Mouse (Mus musculus): ENCODE data around the gene Pigp. TPM values are rescaled to one million over a fixed set of nuclear protein-coding genes. Genes with fewer than 3 reads are reported as not detected.

Gene Pigp
- polyA plus RNA-seq, 1 experiment from 2014 or later = 103 TPM

- Histone ChIP-seq H3K4me2 (replicated peaks) (no peak overlapping the region), H3K27ac (no peak overlapping the region; the same call in 1 of the 2 replicates), H3K27me3 (ENCODE audit: control insufficient read depth, insufficient read depth, low read length) (peaks cover 25% of the 10 kb centered on the region), H3K4me1 (replicated peaks; ENCODE audit: control insufficient read depth, insufficient read depth, low read length) (peaks cover 25% of the 10 kb centered on the region), H3K9ac (no peak overlapping the region), H3K4me3 (replicated peaks; ENCODE audit: low read length) (no peak overlapping the region), H3K36me3 (replicated peaks; ENCODE audit: control insufficient read depth, insufficient read depth) (no peaks in the 10 kb centered on the region), H3K9me3 (ENCODE audit: control insufficient read depth, low read length) (no peaks in the 10 kb centered on the region)
- WGBS = 50% methylated on average over 5 of the region's 5 CpGs
- ATAC-seq (ENCODE audit: low FRiP score) (no peak), DNase-seq (ENCODE audit: low spot score) (no peak)
These were observed 41.2 kb downstream of the Pigp start for GRCm38 (mm10) chr16:94330429-94330828.

GRCm38 (mm10) chr16:94328881-94329867 lies 42.5 kb downstream of the Pigp start:
- ATAC-seq (ENCODE audit: low FRiP score) = no peak
- H3K9ac ChIP-seq = peak overlapping the region; percentile 47; the same call in 1 of the 2 replicates
- no peak overlapping the region for H3K4me3 ChIP-seq (replicated peaks; ENCODE audit: low read length)
- 7% methylated on average over 25 of the region's 25 CpGs for WGBS
- DNase-seq (ENCODE audit: low spot score) = no peak
- H3K36me3 ChIP-seq (replicated peaks; ENCODE audit: control insufficient read depth, insufficient read depth) = no peaks in the 10 kb centered on the region
- peaks cover 30% of the 10 kb centered on the region for H3K27me3 ChIP-seq (ENCODE audit: control insufficient read depth, insufficient read depth, low read length)
- peak overlapping the region; percentile 58 for H3K4me2 ChIP-seq (replicated peaks)
- no peak overlapping the region for H3K27ac ChIP-seq
- peaks cover 25% of the 10 kb centered on the region for H3K4me1 ChIP-seq (replicated peaks; ENCODE audit: control insufficient read depth, insufficient read depth, low read length)
- H3K9me3 ChIP-seq (ENCODE audit: control insufficient read depth, low read length) = no peaks in the 10 kb centered on the region

DNA sequence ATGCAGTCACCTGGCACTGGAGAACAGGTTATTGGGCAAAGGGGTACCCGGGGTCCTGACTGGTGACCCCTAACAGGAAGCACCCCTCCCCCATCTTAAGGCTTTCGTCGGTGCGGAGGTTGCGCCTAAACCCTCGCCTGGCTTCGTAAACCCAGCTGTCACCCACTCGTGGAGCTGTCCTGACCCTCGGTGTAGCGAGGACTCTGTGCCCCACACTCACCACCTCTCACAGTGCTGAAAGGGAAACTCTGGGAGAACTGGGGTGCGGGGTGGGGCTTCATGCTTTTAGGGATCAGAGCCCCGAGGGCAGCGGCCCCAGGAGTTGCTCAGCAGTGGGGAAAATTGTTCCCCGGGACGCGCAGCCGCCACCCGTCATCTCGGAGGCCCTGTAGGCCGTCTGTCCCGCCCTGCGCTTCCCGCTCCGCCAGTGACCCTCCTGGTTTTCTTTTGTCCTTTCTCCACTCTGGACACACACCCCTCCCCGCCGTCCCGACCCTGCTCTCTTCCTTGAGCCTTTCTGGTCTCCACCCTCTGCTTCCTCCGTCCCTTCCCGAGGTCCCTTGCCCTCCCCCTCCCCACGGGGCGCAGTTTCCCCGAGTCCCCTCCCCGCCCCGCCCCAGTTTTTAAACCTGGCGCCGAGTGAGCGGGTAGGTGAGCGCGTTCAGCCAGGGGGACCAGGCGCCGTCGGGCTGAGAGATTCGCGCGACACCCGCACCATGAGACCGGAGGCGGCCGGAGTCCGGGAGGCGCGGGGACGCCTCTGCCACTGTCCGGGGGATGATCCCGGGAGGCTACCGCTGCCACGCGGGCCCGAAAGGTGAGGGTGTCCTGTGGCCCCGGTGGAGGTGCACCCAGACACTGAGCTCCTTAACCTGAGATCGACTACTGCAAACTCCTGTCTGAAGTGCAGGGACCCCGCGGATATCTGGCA lies 43.6 kb downstream of the Pigp start, which contains the start of gene Ripply3:
TSS of gene Ripply3 (plus strand) at position 640 of the 931 bp plus-strand sequence.
- ATAC-seq (ENCODE audit: low FRiP score) = 0 out of 2 replicates have a peak, but pooled peaks have one; percentile 21
- H3K4me1 ChIP-seq (replicated peaks; ENCODE audit: control insufficient read depth, insufficient read depth, low read length) = peaks cover 25% of the 10 kb centered on the region
- peaks cover 30% of the 10 kb centered on the region for H3K27me3 ChIP-seq (ENCODE audit: control insufficient read depth, insufficient read depth, low read length)
- no peak within 1 kb of the TSS for H3K27ac ChIP-seq
- peak within 1 kb of the TSS; percentile 32 for H3K4me3 ChIP-seq (replicated peaks; ENCODE audit: low read length)
- no peak for DNase-seq (ENCODE audit: low spot score)
- peak within 1 kb of the TSS; percentile 58 for H3K4me2 ChIP-seq (replicated peaks)
- peak within 1 kb of the TSS; percentile 47 for H3K9ac ChIP-seq
- WGBS = 1% methylated on average over 63 of the region's 63 CpGs
- H3K9me3 ChIP-seq (ENCODE audit: control insufficient read depth, low read length) = no peaks in the 10 kb centered on the region
- H3K36me3 ChIP-seq (replicated peaks; ENCODE audit: control insufficient read depth, insufficient read depth) = no peaks in the 10 kb centered on the region

DNA sequence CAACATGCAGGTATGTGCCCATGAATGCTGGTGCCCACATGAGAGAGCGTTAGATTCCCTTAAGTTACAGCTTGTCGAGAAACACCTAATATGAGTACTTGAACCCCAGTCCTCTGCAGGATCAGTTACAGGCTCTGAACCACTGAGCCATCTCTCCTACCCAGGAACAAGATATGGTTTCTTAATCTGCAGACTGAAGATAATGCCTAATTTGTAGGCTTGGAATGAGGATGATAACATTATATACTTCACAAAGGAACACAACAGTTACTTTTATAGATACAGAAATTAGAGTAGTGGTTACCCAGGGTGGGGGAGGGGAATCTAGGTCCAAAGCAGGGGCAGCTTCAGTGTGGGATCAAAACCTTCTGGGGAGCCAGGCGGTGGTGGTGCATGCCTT lies 45.6 kb downstream of the Pigp start:
- H3K9ac ChIP-seq = no peak overlapping the region

DNA sequence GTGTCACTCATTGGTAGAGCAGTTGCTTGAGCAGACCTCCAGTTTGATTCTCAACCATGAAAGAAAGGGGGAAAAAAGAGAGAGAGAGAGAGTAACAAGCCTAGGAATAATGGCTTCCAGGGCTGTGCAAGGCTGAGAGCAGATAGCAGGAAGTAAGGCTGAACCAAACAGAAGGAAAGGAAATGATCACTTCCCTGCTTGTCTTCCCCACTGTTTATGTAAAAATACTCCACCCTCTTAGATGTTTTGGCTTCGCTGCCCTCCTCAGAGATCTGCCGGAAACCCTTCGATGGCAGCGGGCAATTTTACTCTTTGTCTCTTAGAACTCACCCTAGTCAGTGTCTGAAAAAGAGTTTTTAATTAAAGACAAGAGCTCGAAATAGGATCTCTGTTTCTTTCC lies 48.0 kb downstream of the Pigp start:
- no peak overlapping the region for H3K4me3 ChIP-seq (replicated peaks; ENCODE audit: low read length)
- H3K9ac ChIP-seq = no peak overlapping the region
- H3K4me2 ChIP-seq (replicated peaks) = no peak overlapping the region
- DNase-seq (ENCODE audit: low spot score) = no peak
- WGBS = 71% methylated on average over 5 of the region's 5 CpGs
- ATAC-seq (ENCODE audit: low FRiP score) = no peak
- peaks cover 25% of the 10 kb centered on the region for H3K27me3 ChIP-seq (ENCODE audit: control insufficient read depth, insufficient read depth, low read length)
- no peaks in the 10 kb centered on the region for H3K36me3 ChIP-seq (replicated peaks; ENCODE audit: control insufficient read depth, insufficient read depth)
- no peaks in the 10 kb centered on the region for H3K9me3 ChIP-seq (ENCODE audit: control insufficient read depth, low read length)
- no peak overlapping the region for H3K27ac ChIP-seq
- peaks cover 13% of the 10 kb centered on the region for H3K4me1 ChIP-seq (replicated peaks; ENCODE audit: control insufficient read depth, insufficient read depth, low read length)

More for the DNA sequence above, 45.6 kb downstream of the Pigp start:
- H3K36me3 ChIP-seq (replicated peaks; ENCODE audit: control insufficient read depth, insufficient read depth) = no peaks in the 10 kb centered on the region
- no peaks in the 10 kb centered on the region for H3K9me3 ChIP-seq (ENCODE audit: control insufficient read depth, low read length)
- no peak overlapping the region for H3K4me2 ChIP-seq (replicated peaks)
- ATAC-seq (ENCODE audit: low FRiP score) (no peak), DNase-seq (ENCODE audit: low spot score) (no peak)
- WGBS = 87% methylated on average over 3 of the region's 3 CpGs
- H3K4me1 ChIP-seq (replicated peaks; ENCODE audit: control insufficient read depth, insufficient read depth, low read length) = peaks cover 25% of the 10 kb centered on the region
- no peak overlapping the region for H3K4me3 ChIP-seq (replicated peaks; ENCODE audit: low read length)
- peaks cover 30% of the 10 kb centered on the region for H3K27me3 ChIP-seq (ENCODE audit: control insufficient read depth, insufficient read depth, low read length)
- no peak overlapping the region for H3K27ac ChIP-seq

DNA sequence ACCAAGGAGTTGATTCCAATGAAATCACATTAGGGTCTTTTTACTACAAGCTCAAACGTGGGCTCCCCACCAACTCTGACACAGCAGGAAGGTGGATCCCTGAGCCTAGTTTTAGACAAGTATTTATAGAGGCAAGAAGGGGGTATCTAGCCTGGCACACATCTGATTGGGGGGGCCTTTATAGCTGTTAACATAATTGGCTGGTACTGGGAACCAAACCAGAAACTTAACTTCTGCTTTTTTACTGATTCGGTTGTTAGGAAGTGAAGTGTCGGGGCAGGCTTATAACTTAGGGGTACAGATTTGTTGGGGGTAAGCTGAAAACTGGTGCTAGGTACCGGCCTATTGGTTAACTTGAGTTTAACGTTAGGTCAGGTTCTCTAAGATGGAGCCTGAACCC lies 51.4 kb downstream of the Pigp start:
- Histone ChIP-seq H3K27ac (no peak overlapping the region), H3K9ac (no peak overlapping the region), H3K4me2 (replicated peaks) (no peak overlapping the region), H3K36me3 (replicated peaks; ENCODE audit: control insufficient read depth, insufficient read depth) (no peaks in the 10 kb centered on the region), H3K4me3 (replicated peaks; ENCODE audit: low read length) (no peak overlapping the region), H3K9me3 (ENCODE audit: control insufficient read depth, low read length) (no peaks in the 10 kb centered on the region), H3K4me1 (replicated peaks; ENCODE audit: control insufficient read depth, insufficient read depth, low read length) (no peaks in the 10 kb centered on the region), H3K27me3 (ENCODE audit: control insufficient read depth, insufficient read depth, low read length) (peaks cover 3% of the 10 kb centered on the region; the same call in 1 of the 2 replicates)
- no peak for DNase-seq (ENCODE audit: low spot score)
- no peak for ATAC-seq (ENCODE audit: low FRiP score)
- WGBS = 88% methylated on average over 5 of the region's 5 CpGs

- no peak overlapping the region for H3K27ac ChIP-seq
- H3K4me1 ChIP-seq (replicated peaks; ENCODE audit: control insufficient read depth, insufficient read depth, low read length) = peaks cover 4% of the 10 kb centered on the region; the same call in 1 of the 2 replicates
- no peaks in the 10 kb centered on the region for H3K27me3 ChIP-seq (ENCODE audit: control insufficient read depth, insufficient read depth, low read length)
- WGBS = 77% methylated on average over 5 of the region's 5 CpGs
- H3K4me2 ChIP-seq (replicated peaks) = no peak overlapping the region
- DNase-seq (ENCODE audit: low spot score) (no peak), ATAC-seq (ENCODE audit: low FRiP score) (no peak)
- no peaks in the 10 kb centered on the region for H3K36me3 ChIP-seq (replicated peaks; ENCODE audit: control insufficient read depth, insufficient read depth)
- no peak overlapping the region for H3K4me3 ChIP-seq (replicated peaks; ENCODE audit: low read length)
- no peaks in the 10 kb centered on the region for H3K9me3 ChIP-seq (ENCODE audit: control insufficient read depth, low read length)
- H3K9ac ChIP-seq = no peak overlapping the region
These were observed 53.9 kb downstream of the Pigp start for GRCm38 (mm10) chr16:94317752-94318151.

GRCm38 (mm10) chr16:94315215-94315614 lies 56.4 kb downstream of the Pigp start:
- Histone ChIP-seq H3K4me3 (replicated peaks; ENCODE audit: low read length) (no peak overlapping the region), H3K27me3 (ENCODE audit: control insufficient read depth, insufficient read depth, low read length) (no peaks in the 10 kb centered on the region), H3K4me1 (replicated peaks; ENCODE audit: control insufficient read depth, insufficient read depth, low read length) (peaks cover 13% of the 10 kb centered on the region), H3K4me2 (replicated peaks) (no peak overlapping the region), H3K9ac (no peak overlapping the region), H3K27ac (no peak overlapping the region), H3K36me3 (replicated peaks; ENCODE audit: control insufficient read depth, insufficient read depth) (no peaks in the 10 kb centered on the region), H3K9me3 (ENCODE audit: control insufficient read depth, low read length) (no peaks in the 10 kb centered on the region)
- ATAC-seq (ENCODE audit: low FRiP score) (no peak), DNase-seq (ENCODE audit: low spot score) (no peak)
- 53% methylated on average over 1 of the region's 1 CpGs for WGBS

DNA sequence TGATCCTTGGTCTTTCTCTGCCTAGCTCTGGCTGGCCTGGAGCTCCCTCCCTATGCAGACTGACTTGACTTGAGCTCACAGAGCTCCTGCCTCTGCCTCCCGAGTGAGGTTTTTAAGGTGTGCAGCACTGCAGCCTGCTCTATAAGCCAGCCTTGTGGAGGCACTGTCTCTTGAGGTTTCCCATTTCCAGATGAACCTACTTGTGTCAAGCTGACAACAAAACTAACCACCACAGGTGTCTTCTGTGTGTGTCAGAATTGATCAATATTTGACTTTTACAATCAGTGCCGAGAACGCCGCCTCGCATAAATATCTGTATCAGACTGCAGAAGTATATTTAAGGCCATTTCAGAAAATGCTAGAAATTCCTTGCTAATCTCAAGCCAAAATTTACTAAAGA lies 57.0 kb downstream of the Pigp start:
- DNase-seq (ENCODE audit: low spot score) (no peak), ATAC-seq (ENCODE audit: low FRiP score) (no peak)
- H3K4me2 ChIP-seq (replicated peaks) = no peak overlapping the region; the same call in 1 of the 2 replicates
- no peak overlapping the region for H3K4me3 ChIP-seq (replicated peaks; ENCODE audit: low read length)
- H3K36me3 ChIP-seq (replicated peaks; ENCODE audit: control insufficient read depth, insufficient read depth) = no peaks in the 10 kb centered on the region
- no peaks in the 10 kb centered on the region for H3K27me3 ChIP-seq (ENCODE audit: control insufficient read depth, insufficient read depth, low read length)
- no peak overlapping the region; the same call in 1 of the 2 replicates for H3K27ac ChIP-seq
- no peak overlapping the region for H3K9ac ChIP-seq
- H3K4me1 ChIP-seq (replicated peaks; ENCODE audit: control insufficient read depth, insufficient read depth, low read length) = peaks cover 13% of the 10 kb centered on the region
- H3K9me3 ChIP-seq (ENCODE audit: control insufficient read depth, low read length) = no peaks in the 10 kb centered on the region
- WGBS = 92% methylated on average over 5 of the region's 5 CpGs
